Mouse (Mus musculus) kidney, adult 11 months (tissue): ENCODE results near the gene Dcst2.

Experiments
- DNase-seq: peaks from one replicate; pipeline ENCODE4 v3.0.0; 2022

The Dcst2 gene

GRCm38 (mm10) chr3:89332476-89332875 is 29.3 kb upstream of the Dcst2 start:
- no peak for DNase-seq

- DNase-seq = no peak
Measured at GRCm38 (mm10) chr3:89333053-89333452, 28.7 kb upstream of the Dcst2 start.

- DNase-seq = no peak
Measured at GRCm38 (mm10) chr3:89336529-89336928, 25.2 kb upstream of the Dcst2 start.

GRCm38 (mm10) chr3:89337062-89337720 is 24.6 kb upstream of the Dcst2 start:
- DNase-seq = no peak

- peak; percentile 59 for DNase-seq
Measured at GRCm38 (mm10) chr3:89337721-89338578, 23.8 kb upstream of the Dcst2 start, which contains the start of gene Efna4. TSS of gene Efna4 (minus strand) at chr3:89338028.

GRCm38 (mm10) chr3:89339416-89339815 is 22.4 kb upstream of the Dcst2 start:
- peak; percentile 78 for DNase-seq

GRCm38 (mm10) chr3:89340465-89340864 is 21.3 kb upstream of the Dcst2 start:
- DNase-seq = no peak

GRCm38 (mm10) chr3:89341794-89342193 is 20.0 kb upstream of the Dcst2 start:
- DNase-seq = no peak

GRCm38 (mm10) chr3:89343279-89343678 is 18.5 kb upstream of the Dcst2 start:
- peak; percentile 47 for DNase-seq

- DNase-seq = no peak
Measured at GRCm38 (mm10) chr3:89346815-89347540, 14.8 kb upstream of the Dcst2 start.

- no peak for DNase-seq
Measured at GRCm38 (mm10) chr3:89347916-89348315, 13.9 kb upstream of the Dcst2 start.

GRCm38 (mm10) chr3:89348911-89349868 is 12.6 kb upstream of the Dcst2 start:
- peak; percentile 59 for DNase-seq

- DNase-seq = peak; percentile 89
Measured at GRCm38 (mm10) chr3:89349869-89350501, 11.8 kb upstream of the Dcst2 start, which contains the start of gene Adam15. TSS of gene Adam15 (minus strand) at chr3:89349996.

- DNase-seq = peak; percentile 68
Measured at GRCm38 (mm10) chr3:89351271-89351670, 10.5 kb upstream of the Dcst2 start.

- DNase-seq = peak; percentile 89
Measured at GRCm38 (mm10) chr3:89354816-89355511, 6.8 kb upstream of the Dcst2 start.

- DNase-seq = peak; percentile 76
Measured at GRCm38 (mm10) chr3:89355512-89355902, 6.3 kb upstream of the Dcst2 start.

GRCm38 (mm10) chr3:89356029-89356428 is 5.7 kb upstream of the Dcst2 start:
- no peak for DNase-seq

- no peak for DNase-seq
Measured at GRCm38 (mm10) chr3:89359630-89360029, 2.1 kb upstream of the Dcst2 start.

GRCm38 (mm10) chr3:89360237-89360636 is 1.5 kb upstream of the Dcst2 start:
- no peak for DNase-seq

- DNase-seq = no peak
Measured at GRCm38 (mm10) chr3:89364631-89365030, 2.9 kb downstream of the Dcst2 start.

GRCm38 (mm10) chr3:89365153-89365485 is 3.3 kb downstream of the Dcst2 start, which contains the start of gene Dcst1:
TSS of gene Dcst1 (minus strand) at chr3:89365253.
- DNase-seq = no peak
